Mouse (Mus musculus) neutrophil, adult 5-6 weeks (primary cell): Measurements from ENCODE around the gene Rabl3. TPM values are rescaled to one million over a fixed set of nuclear protein-coding genes. Genes with fewer than 3 reads are reported as not detected.

Source experiments
- total RNA-seq: library from RNA; stranded (forward); fragments of 200-1000 nt; gene quantifications from 2 replicates; pipeline ENCODE4 v1.2.3, GENCODE M21; 2017

Gene Rabl3
- total RNA-seq, 1 experiment from 2014 or later, result 7.0 TPM

Other genes with a start within 250 kb of the Rabl3 start
- not detected in 2 replicates for gene Stxbp5l, start 154.9 kb upstream of the Rabl3 start, total RNA-seq
- gene Gtf2e1, start 96 bp upstream of the Rabl3 start, total RNA-seq, result 19.5 and 20.5 TPM in 2 replicates
- gene Hgd, start 40.3 kb downstream of the Rabl3 start, total RNA-seq, result not detected in 2 replicates
- 15.2 and 20.8 TPM in 2 replicates for gene Ndufb4, start 114.6 kb downstream of the Rabl3 start, total RNA-seq
- gene Fstl1, start 237.0 kb downstream of the Rabl3 start, total RNA-seq, result 0.12 and 0.47 TPM in 2 replicates